Mouse (Mus musculus) neural tube, embryonic 15.5 days (tissue): Measurements from ENCODE around the gene Larp4. TPM values are rescaled to one million over a fixed set of nuclear protein-coding genes. Genes with fewer than 3 reads are reported as not detected.
"Not testable (repeated sequence)": the region's sequence is repeated elsewhere in the genome, so short reads cannot be mapped to it uniquely, and the experiment has no call there.

ENCODE experiments used
- ATAC-seq: fragments of 200-750 bp; cut with Nextera tagmentation; 2 replicates; pipeline ENCODE4 v1.8.0; 2017; ENCODE audit warnings: mild to moderate bottlenecking, moderate TSS enrichment, moderate library complexity; ENCODE audit not compliant: low FRiP score
- H3K27ac ChIP-seq: fragments of 300-500 bp; sonication (generic); replicated peaks from 2 replicates; pipeline ENCODE4 v1.5.1; 2015; ENCODE audit warnings: mild to moderate bottlenecking, inconsistent platforms
- H3K27me3 ChIP-seq: fragments of 300-500 bp; sonication (generic); replicated peaks from 2 replicates; pipeline ENCODE4 v1.6.1; 2015; ENCODE audit warnings: inconsistent platforms
- H3K36me3 ChIP-seq: fragments of 300-500 bp; sonication (generic); 2 replicates; pipeline ENCODE4 v1.6.1; 2015; ENCODE audit warnings: inconsistent platforms
- H3K4me1 ChIP-seq: fragments of 300-500 bp; sonication (generic); 2 replicates; pipeline ENCODE4 v1.6.1; 2015; ENCODE audit warnings: inconsistent platforms
- H3K4me2 ChIP-seq: fragments of 300-500 bp; sonication (generic); 2 replicates; pipeline ENCODE4 v1.6.1; 2015; ENCODE audit warnings: inconsistent platforms, mild to moderate bottlenecking, moderate library complexity
- H3K4me3 ChIP-seq: fragments of 300-500 bp; sonication (generic); replicated peaks from 2 replicates; pipeline ENCODE4 v1.5.1; 2015; ENCODE audit warnings: mild to moderate bottlenecking, inconsistent platforms
- H3K9ac ChIP-seq: fragments of 300-500 bp; sonication (generic); replicated peaks from 2 replicates; pipeline ENCODE4 v1.6.1; 2015; ENCODE audit warnings: mild to moderate bottlenecking, inconsistent platforms
- H3K9me3 ChIP-seq: fragments of 300-500 bp; sonication (generic); replicated peaks from 2 replicates; pipeline ENCODE4 v1.6.1; 2016; ENCODE audit warnings: inconsistent platforms
- whole genome bisulfite sequencing: fragments of 180-500 bp; shearing (Covaris S2); methylation state at CpG from one replicate; pipeline ENCODE4 v1.1.7; 2015; ENCODE audit warnings: mixed read lengths; 5-methylcytosine and 5-hydroxymethylcytosine counted together
- polyA plus RNA-seq: library from polyadenylated mRNA; unstranded; fragments of >200 nt; fragmentation: Nextera tagmentation; extraction: Ambion mirVana; gene quantifications from 2 replicates; pipeline ENCODE4 v1.2.1, GENCODE M21; 2015

Larp4 gene
- polyA plus RNA-seq, 1 experiment from 2014 or later = 19.4 TPM

- Histone ChIP-seq H3K4me1 (peaks cover 16% of the 10 kb centered on the region), H3K9me3 (no peaks in the 10 kb centered on the region), H3K36me3 (no peaks in the 10 kb centered on the region), H3K4me2 (peak overlapping the region; percentile 87), H3K27me3 (no peaks in the 10 kb centered on the region), H3K9ac (peak overlapping the region; percentile 81), H3K27ac (peak overlapping the region; percentile 99), H3K4me3 (peak overlapping the region; percentile 96)
- ATAC-seq = peak; percentile 85
- under 1% methylated on average over 80 of the region's 84 CpGs for WGBS
Measured at GRCm38 (mm10) chr15:99972989-99973911, 3.4 kb downstream of the Larp4 start.

DNA sequence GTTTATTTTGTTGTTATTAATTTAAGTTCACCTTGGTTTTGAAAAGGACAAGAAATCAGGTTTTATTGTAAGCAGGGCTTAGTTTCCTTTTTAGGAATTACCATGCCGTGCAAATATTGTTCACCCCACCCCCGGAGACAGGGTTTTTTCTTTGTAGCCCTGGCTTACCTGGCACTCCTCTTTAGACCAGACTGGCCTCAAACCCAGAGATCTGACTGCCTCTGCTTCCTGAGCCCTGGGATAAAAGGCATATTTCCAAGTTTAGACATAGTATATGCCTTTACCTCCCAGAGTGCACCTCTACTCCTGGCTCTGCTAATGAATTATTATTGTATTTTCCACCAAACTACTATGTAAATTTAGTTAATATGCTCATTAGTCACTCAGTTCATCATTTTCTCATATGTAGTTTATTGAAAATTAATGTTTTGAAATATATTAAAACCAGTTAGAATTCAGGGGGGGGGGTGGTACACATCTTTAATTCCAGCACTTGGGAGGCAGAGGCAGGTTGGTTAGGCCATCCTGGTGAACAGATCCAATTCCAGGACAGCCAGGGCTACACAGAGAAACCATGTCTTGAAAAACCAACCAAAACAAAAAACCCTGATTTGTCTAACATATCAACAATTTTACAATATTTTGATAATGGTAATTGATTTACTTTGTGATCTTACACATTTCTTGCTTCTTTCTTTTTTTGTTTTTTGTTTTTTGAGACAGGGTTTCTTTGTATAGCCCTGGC is 4.8 kb downstream of the Larp4 start:
- Histone ChIP-seq H3K4me3 (no peak overlapping the region), H3K4me2 (peak overlapping the region; percentile 87; the same call in 1 of the 2 replicates), H3K36me3 (no peaks in the 10 kb centered on the region), H3K27me3 (no peaks in the 10 kb centered on the region), H3K9ac (no peak overlapping the region), H3K9me3 (no peaks in the 10 kb centered on the region), H3K4me1 (peaks cover 16% of the 10 kb centered on the region), H3K27ac (no peak overlapping the region)
- no peak for ATAC-seq
- 79% methylated on average over 2 of the region's 2 CpGs for WGBS

DNA sequence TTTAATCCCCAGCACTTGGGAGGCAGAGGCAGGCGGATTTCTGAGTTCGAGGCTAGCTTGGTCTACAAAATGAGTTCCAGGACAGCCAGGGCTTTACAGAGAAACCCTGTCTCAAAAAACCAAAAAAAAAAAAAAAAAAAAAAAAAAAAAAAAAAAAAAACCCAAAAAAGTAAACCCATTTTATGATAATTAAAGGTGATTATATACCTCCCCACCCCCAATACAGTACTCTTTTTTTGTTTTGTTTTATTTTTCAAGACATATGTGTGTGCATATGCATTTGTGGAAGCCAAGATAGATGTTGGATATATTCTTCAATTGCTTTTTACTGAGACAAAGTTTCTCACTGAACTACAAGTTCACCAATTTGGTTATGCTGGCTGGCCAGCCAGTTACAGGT is 6.3 kb downstream of the Larp4 start:
- not testable (repeated sequence) for H3K27ac ChIP-seq, H3K9me3 ChIP-seq, H3K9ac ChIP-seq, H3K36me3 ChIP-seq, ATAC-seq, H3K4me3 ChIP-seq, H3K4me2 ChIP-seq, H3K27me3 ChIP-seq
- 93% methylated on average over 2 of the region's 2 CpGs for WGBS
- H3K4me1 ChIP-seq = peaks cover 16% of the 10 kb centered on the region

DNA sequence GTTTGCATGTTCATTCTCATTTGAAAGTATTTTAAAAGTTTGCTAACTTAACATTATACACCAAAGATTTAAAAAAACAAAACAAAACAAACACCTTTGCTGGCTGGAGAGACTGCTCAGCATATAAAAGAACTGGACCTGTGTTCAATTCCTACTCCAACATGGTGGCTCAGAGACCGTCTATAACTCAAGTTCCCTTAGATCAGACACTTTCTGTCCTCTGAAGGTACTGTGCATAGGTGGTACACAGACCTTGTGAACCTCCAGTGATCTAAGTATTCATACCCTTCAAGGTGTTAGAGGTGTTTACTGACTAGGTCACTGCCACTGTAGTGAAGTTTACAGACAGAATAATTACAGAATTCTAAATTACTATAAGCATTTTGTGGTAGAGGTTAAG is 9.4 kb downstream of the Larp4 start:
- no peaks in the 10 kb centered on the region for H3K36me3 ChIP-seq
- H3K4me1 ChIP-seq = peaks cover 8% of the 10 kb centered on the region
- H3K9ac ChIP-seq = no peak overlapping the region
- no peaks in the 10 kb centered on the region for H3K9me3 ChIP-seq
- H3K4me3 ChIP-seq = no peak overlapping the region
- no peak overlapping the region for H3K27ac ChIP-seq
- 87% methylated on average over 1 of the region's 1 CpGs for WGBS
- H3K4me2 ChIP-seq = no peak overlapping the region
- no peak for ATAC-seq
- no peaks in the 10 kb centered on the region for H3K27me3 ChIP-seq

DNA sequence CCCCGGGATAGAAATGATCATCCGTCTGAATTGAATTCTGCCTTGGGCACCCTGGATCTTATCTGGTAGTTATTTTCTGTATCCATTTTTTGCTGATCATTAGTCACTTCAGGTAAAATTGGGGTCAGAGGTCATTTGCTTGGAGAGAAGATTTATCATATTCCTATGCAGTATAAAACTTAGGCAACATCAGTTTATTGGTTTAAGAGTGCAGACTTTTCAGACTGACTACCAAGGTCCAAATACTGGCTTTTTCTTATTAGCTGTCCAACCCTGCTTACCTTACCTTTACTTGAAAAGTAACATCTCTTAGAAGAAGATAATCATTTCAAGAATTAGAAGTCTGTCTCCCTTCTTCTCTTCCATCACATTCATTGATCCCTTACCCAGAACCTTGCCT is 9.8 kb downstream of the Larp4 start:
- H3K4me1 ChIP-seq = peaks cover 5% of the 10 kb centered on the region; the same call in 1 of the 2 replicates
- 84% methylated on average over 2 of the region's 2 CpGs for WGBS
- no peak for ATAC-seq

DNA sequence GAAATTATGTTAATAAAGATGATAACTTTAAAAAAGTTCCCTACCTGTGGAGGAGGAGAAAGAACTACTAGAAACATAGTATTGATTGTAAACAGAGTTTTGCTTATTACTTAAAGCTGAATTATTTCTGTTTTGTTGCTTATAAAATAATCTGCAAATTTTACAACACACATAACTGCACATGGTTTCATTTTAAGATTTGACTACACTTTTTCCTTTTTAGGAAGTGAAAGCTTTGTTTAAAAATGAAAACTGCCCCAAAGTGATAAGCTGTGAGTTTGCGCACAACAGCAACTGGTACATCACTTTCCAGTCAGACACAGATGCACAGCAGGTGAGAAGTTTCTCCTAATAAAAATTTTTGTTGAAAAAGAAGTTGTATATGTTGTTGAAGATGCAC is 23.2 kb downstream of the Larp4 start:
- WGBS = 100% methylated on average over 1 of the region's 1 CpGs
- Histone ChIP-seq H3K9ac (no peak overlapping the region), H3K36me3 (peaks cover 42% of the 10 kb centered on the region), H3K4me3 (no peak overlapping the region), H3K27ac (no peak overlapping the region), H3K27me3 (no peaks in the 10 kb centered on the region), H3K9me3 (no peaks in the 10 kb centered on the region), H3K4me1 (no peaks in the 10 kb centered on the region), H3K4me2 (no peak overlapping the region)
- no peak for ATAC-seq

More for the DNA sequence above, 9.8 kb downstream of the Larp4 start:
- H3K36me3 ChIP-seq = no peaks in the 10 kb centered on the region
- no peak overlapping the region for H3K27ac ChIP-seq
- H3K4me2 ChIP-seq = no peak overlapping the region
- no peaks in the 10 kb centered on the region for H3K27me3 ChIP-seq
- no peak overlapping the region for H3K4me3 ChIP-seq
- H3K9me3 ChIP-seq = no peaks in the 10 kb centered on the region
- no peak overlapping the region for H3K9ac ChIP-seq

DNA sequence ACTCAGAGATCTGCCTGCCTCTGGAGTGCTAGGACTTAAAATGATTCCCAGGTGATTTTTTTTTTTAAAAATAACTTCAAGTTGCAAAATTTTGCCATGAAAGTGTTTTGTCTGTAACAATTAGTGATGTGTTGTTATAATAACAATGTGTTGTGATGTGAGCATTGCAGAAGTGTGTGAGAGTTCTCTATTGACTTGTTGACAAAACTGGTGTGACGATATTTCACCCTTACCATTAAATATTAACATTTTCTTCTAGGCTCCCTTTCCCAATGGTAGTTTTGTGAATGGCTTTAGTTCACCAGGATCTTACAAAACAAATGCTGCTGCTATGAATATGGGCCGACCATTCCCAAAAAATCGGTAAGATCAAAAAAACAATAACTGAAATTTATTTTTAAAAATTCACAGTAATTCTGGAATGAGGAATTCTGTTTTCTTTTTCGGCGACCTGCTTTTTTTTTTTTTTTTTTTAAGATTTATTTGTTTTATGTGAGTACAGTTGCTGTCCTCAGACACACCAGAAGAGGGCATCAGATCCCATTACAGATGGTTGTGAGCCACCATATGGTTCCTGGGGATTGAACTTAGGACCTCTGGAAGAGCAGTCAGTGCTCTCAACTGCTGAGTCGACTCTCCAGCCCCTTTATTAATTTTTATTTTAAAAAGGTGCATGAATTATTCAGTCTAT is 27.4 kb downstream of the Larp4 start:
- no peaks in the 10 kb centered on the region for H3K9me3 ChIP-seq
- H3K27ac ChIP-seq = no peak overlapping the region
- ATAC-seq = no peak
- H3K4me3 ChIP-seq = no peak overlapping the region
- H3K4me1 ChIP-seq = no peaks in the 10 kb centered on the region
- no peak overlapping the region for H3K9ac ChIP-seq
- no peak overlapping the region for H3K4me2 ChIP-seq
- H3K36me3 ChIP-seq = peaks cover 36% of the 10 kb centered on the region
- no peaks in the 10 kb centered on the region for H3K27me3 ChIP-seq
- 89% methylated on average over 6 of the region's 6 CpGs for whole genome bisulfite sequencing

- Histone ChIP-seq H3K4me1 (no peaks in the 10 kb centered on the region), H3K9me3 (no peaks in the 10 kb centered on the region), H3K9ac (no peak overlapping the region), H3K27me3 (no peaks in the 10 kb centered on the region), H3K4me3 (no peak overlapping the region), H3K36me3 (peaks cover 39% of the 10 kb centered on the region), H3K4me2 (no peak overlapping the region), H3K27ac (no peak overlapping the region)
- 87% methylated on average over 1 of the region's 1 CpGs for WGBS
- no peak for ATAC-seq
Measured at GRCm38 (mm10) chr15:99999390-99999789, 29.5 kb downstream of the Larp4 start.

DNA sequence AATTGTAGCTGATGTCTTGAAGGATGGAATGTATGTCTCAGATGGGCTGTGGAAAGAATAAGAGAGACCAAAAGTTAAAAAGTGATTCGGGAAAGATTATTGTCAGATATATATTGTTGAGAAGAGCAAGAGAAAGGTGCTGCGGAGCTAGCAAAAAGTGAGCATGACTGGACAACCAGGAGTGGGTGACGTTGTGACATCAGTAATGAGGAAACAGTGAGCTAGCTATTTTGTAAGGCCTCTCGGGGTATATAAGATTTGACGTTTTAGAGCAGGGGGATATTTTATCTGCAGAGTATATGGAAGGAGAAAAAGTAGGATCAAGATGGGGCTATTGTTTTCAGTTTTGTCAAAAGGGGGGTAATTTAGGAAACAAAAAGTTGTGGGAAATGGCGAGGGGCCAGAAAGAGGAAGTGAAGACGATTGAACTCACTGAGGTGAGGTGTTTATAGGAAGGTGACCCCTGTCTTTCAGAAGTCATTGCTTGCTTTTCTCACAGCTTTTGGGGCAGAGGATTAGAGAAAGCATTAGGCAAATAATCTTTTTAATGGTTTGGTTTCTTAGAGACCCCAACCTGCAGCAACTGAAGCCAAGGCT is 34.9 kb downstream of the Larp4 start:
- no peaks in the 10 kb centered on the region for H3K9me3 ChIP-seq
- H3K27ac ChIP-seq = no peak overlapping the region
- ATAC-seq = no peak
- H3K27me3 ChIP-seq = no peaks in the 10 kb centered on the region
- H3K4me2 ChIP-seq = no peak overlapping the region
- H3K36me3 ChIP-seq = peaks cover 65% of the 10 kb centered on the region
- 90% methylated on average over 7 of the region's 7 CpGs for WGBS
- no peak overlapping the region for H3K4me3 ChIP-seq
- H3K9ac ChIP-seq = no peak overlapping the region
- no peaks in the 10 kb centered on the region for H3K4me1 ChIP-seq

- Histone ChIP-seq H3K27ac (no peak overlapping the region), H3K36me3 (peaks cover 75% of the 10 kb centered on the region), H3K4me2 (no peak overlapping the region), H3K4me1 (no peaks in the 10 kb centered on the region), H3K4me3 (no peak overlapping the region), H3K9me3 (no peaks in the 10 kb centered on the region), H3K27me3 (no peaks in the 10 kb centered on the region), H3K9ac (no peak overlapping the region)
- no peak for ATAC-seq
Measured at GRCm38 (mm10) chr15:100006180-100006579, 36.3 kb downstream of the Larp4 start.

DNA sequence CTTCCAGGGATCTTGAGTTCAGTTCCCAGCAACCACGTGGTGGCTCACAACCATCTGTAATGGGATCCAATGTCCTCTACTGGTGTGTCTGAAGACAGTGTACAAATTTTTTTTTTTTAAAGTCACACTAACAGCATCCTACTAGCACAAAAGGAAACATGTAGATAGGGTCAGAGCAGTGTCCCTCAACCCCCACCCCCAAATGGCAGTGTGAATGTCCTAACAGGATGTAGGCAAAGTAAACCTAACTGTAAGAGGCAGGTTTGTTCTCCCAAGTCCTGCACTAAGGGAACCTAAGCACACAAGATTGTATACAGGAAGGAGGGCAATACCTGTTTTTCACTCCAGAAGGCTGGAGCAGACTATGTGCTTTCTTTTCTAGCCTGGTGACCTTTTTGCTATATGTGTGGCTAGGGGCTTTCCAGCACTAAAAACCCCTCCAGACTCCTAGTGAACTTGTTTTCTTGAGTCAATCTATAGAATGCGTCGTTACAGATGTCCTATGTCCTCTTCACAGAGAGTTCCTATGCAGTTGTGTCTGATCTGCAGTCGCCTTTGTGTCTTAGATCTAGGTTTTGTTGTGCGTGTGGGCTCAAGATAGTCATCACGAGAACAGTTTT is 48.5 kb downstream of the Larp4 start:
- ATAC-seq = no peak
- H3K4me1 ChIP-seq = peaks cover 2% of the 10 kb centered on the region; the same call in 1 of the 2 replicates
- 70% methylated on average over 6 of the region's 6 CpGs for WGBS
- H3K9me3 ChIP-seq = no peaks in the 10 kb centered on the region
- H3K4me2 ChIP-seq = no peak overlapping the region
- no peak overlapping the region for H3K4me3 ChIP-seq
- no peak overlapping the region for H3K27ac ChIP-seq
- H3K36me3 ChIP-seq = peaks cover 5% of the 10 kb centered on the region; the same call in 1 of the 2 replicates
- no peak overlapping the region for H3K9ac ChIP-seq
- H3K27me3 ChIP-seq = no peaks in the 10 kb centered on the region
